Mouse (Mus musculus): ENCODE data around the gene Ksr1.

GRCm38 (mm10) chr11:79018954-79019704, 127.1 kb downstream of the Ksr1 start:
- TF ChIP-seq CTCF (IDR thresholded peaks at IDR 0.05; ENCODE audit: insufficient read depth, low read length) (peak; percentile 88), POLR2A (IDR thresholded peaks at IDR 0.05; ENCODE audit: borderline replicate concordance, extremely low read depth, low read depth, low read length) (no peak)

All from lung, adult 2 months (tissue).